13 mouse cellular contexts compared by ENCODE assay signal in genomic region chr8:110856760-110857461, GRCm38 (mm10). TPM values are rescaled to one million over a fixed set of nuclear protein-coding genes. Genes with fewer than 3 reads are reported as not detected.
DNase-seq lines count a peak whose midpoint lies in the region; ATAC-seq and TF ChIP-seq lines count a peak whose summit lies in the region.
"Had no signal": no experiment of that assay in that cellular context is flagged by ENCODE, and none has a peak within 500 bp of the region (broad histone marks: within the 10 kb centered on the region; RNA-seq: fewer than 3 reads in every experiment).

No protein-coding gene starts in this region.

- DNase-seq in hindbrain, postnatal 0 days (ENCODE audit: low spot score): no peak
- DNase-seq in midbrain, embryonic 14.5 days: peak; percentile 14
- DNase-seq in MEL (ENCODE audit: low read depth, low spot score): peak; percentile 63
- no peak for DNase-seq in forebrain, embryonic 11.5 days (ENCODE audit: low spot score)
- DNase-seq: cerebellum, postnatal 10 days; kidney, adult 11 months; layer of hippocampus, adult 9-11 months; thymus, postnatal 36 days had no signal

- no peaks in the 10 kb centered on the region for H3K4me1 ChIP-seq in hindbrain, postnatal 0 days (ENCODE audit: insufficient read depth, low read length)
- H3K4me1 ChIP-seq in hindbrain, embryonic 13.5 days (replicated peaks): no peaks in the 10 kb centered on the region
- H3K4me1 ChIP-seq in midbrain, embryonic 14.5 days (ENCODE audit: control insufficient read depth, insufficient read depth, low read length): no peaks in the 10 kb centered on the region
- no peaks in the 10 kb centered on the region for H3K4me1 ChIP-seq in midbrain, embryonic 15.5 days
- no peaks in the 10 kb centered on the region for H3K4me1 ChIP-seq in MEL (ENCODE audit: control insufficient read depth in 1 of 2, insufficient read depth in 2 of 2, low read length in 2 of 2)
- H3K4me1 ChIP-seq in forebrain, embryonic 11.5 days (replicated peaks; ENCODE audit: control insufficient read depth, insufficient read depth, low read length): no peaks in the 10 kb centered on the region
- H3K4me1 ChIP-seq: heart, embryonic 15.5 days; limb, embryonic 12.5 days had no signal

- peak; percentile 24 for TF ChIP-seq CTCF in hindbrain, postnatal 0 days (IDR thresholded peaks at IDR 0.05; ENCODE audit: low read depth)
- TF ChIP-seq CTCF in MEL (IDR thresholded peaks at IDR 0.05 in 2 of 3, conservative IDR thresholded peaks at IDR 0.05 in 1 of 3; ENCODE audit: control insufficient read depth in 1 of 3, insufficient read depth in 1 of 3, low read depth in 2 of 3, low read length in 3 of 3, poor library complexity in 1 of 3, severe bottlenecking in 1 of 3): peak; percentile 27 to 57 (median 41); a peak in 4 of 6 replicates

- H3K27me3 ChIP-seq in hindbrain, postnatal 0 days (ENCODE audit: insufficient read depth, low read length): no peaks in the 10 kb centered on the region
- no peaks in the 10 kb centered on the region for H3K27me3 ChIP-seq in hindbrain, embryonic 13.5 days
- H3K27me3 ChIP-seq in midbrain, embryonic 14.5 days (ENCODE audit: control insufficient read depth, insufficient read depth, low read length): no peaks in the 10 kb centered on the region
- H3K27me3 ChIP-seq in midbrain, embryonic 15.5 days (replicated peaks): no peaks in the 10 kb centered on the region
- H3K27me3 ChIP-seq in MEL (ENCODE audit: control insufficient read depth in 1 of 2, insufficient read depth in 2 of 2, low read length in 2 of 2): no peaks in the 10 kb centered on the region
- H3K27me3 ChIP-seq in forebrain, embryonic 11.5 days (ENCODE audit: control insufficient read depth, insufficient read depth, low read length): no peaks in the 10 kb centered on the region
- H3K27me3 ChIP-seq: heart, embryonic 15.5 days; limb, embryonic 12.5 days had no signal

- no peak overlapping the region for H3K9ac ChIP-seq in hindbrain, postnatal 0 days (replicated peaks; ENCODE audit: low read length)
- H3K9ac ChIP-seq in hindbrain, embryonic 13.5 days: no peak overlapping the region
- no peak overlapping the region for H3K9ac ChIP-seq in midbrain, embryonic 14.5 days (replicated peaks; ENCODE audit: low read length)
- H3K9ac ChIP-seq in midbrain, embryonic 15.5 days: no peak overlapping the region
- no peak overlapping the region for H3K9ac ChIP-seq in MEL (ENCODE audit: control insufficient read depth, low read depth, low read length, poor library complexity, severe bottlenecking)
- no peak overlapping the region for H3K9ac ChIP-seq in forebrain, embryonic 11.5 days (ENCODE audit: low read length)
- H3K9ac ChIP-seq: heart, embryonic 15.5 days; limb, embryonic 12.5 days had no signal

- 85% methylated on average over 4 of the region's 5 CpGs for WGBS in hindbrain, postnatal 0 days
- 88% methylated on average over 5 of the region's 5 CpGs for WGBS in hindbrain, embryonic 13.5 days
- WGBS in midbrain, embryonic 14.5 days: 82% methylated on average over 5 of the region's 5 CpGs
- WGBS in midbrain, embryonic 15.5 days: 90% methylated on average over 5 of the region's 5 CpGs
- WGBS in forebrain, embryonic 11.5 days: 93% methylated on average over 4 of the region's 5 CpGs

- H3K4me2 ChIP-seq in hindbrain, postnatal 0 days (ENCODE audit: low read depth, low read length): no peak overlapping the region
- no peak overlapping the region for H3K4me2 ChIP-seq in hindbrain, embryonic 13.5 days
- no peak overlapping the region for H3K4me2 ChIP-seq in midbrain, embryonic 14.5 days (ENCODE audit: low read length)
- H3K4me2 ChIP-seq in midbrain, embryonic 15.5 days: no peak overlapping the region
- H3K4me2 ChIP-seq in forebrain, embryonic 11.5 days (ENCODE audit: low read depth, low read length, severe bottlenecking): no peak overlapping the region
- H3K4me2 ChIP-seq: heart, embryonic 15.5 days; limb, embryonic 12.5 days had no signal

- no peaks in the 10 kb centered on the region for H3K79me2 ChIP-seq in MEL (ENCODE audit: control insufficient read depth, insufficient read depth, low read length, poor library complexity)

- no peak overlapping the region for H3K27ac ChIP-seq in hindbrain, postnatal 0 days
- H3K27ac ChIP-seq in hindbrain, embryonic 13.5 days: no peak overlapping the region
- H3K27ac ChIP-seq in midbrain, embryonic 14.5 days (replicated peaks; ENCODE audit: low read depth, low read length): no peak overlapping the region
- H3K27ac ChIP-seq in midbrain, embryonic 15.5 days: no peak overlapping the region
- no peak overlapping the region for H3K27ac ChIP-seq in MEL (ENCODE audit: control insufficient read depth, low read depth, low read length)
- no peak overlapping the region for H3K27ac ChIP-seq in forebrain, embryonic 11.5 days (ENCODE audit: low read depth, low read length)
- H3K27ac ChIP-seq: heart, embryonic 15.5 days; limb, embryonic 12.5 days had no signal

- TF ChIP-seq RAD21 in MEL (IDR thresholded peaks at IDR 0.05; ENCODE audit: low read depth, low read length): peak; percentile 53

- no peak for TF ChIP-seq EP300 in MEL (IDR thresholded peaks at IDR 0.05; ENCODE audit: low read depth in 1 of 2, low read length in 2 of 2)

- peaks cover 74% of the 10 kb centered on the region for H3K36me3 ChIP-seq in hindbrain, postnatal 0 days (ENCODE audit: insufficient read depth, low read length)
- peaks cover 95% of the 10 kb centered on the region for H3K36me3 ChIP-seq in hindbrain, embryonic 13.5 days
- H3K36me3 ChIP-seq in midbrain, embryonic 14.5 days (ENCODE audit: control insufficient read depth, insufficient read depth, low read length): peaks cover 93% of the 10 kb centered on the region
- H3K36me3 ChIP-seq in midbrain, embryonic 15.5 days (replicated peaks): peaks cover 74% of the 10 kb centered on the region
- peaks cover 0 to 36% of the 10 kb centered on the region in 2 experiments; a peak in 2 of 4 replicates for H3K36me3 ChIP-seq in MEL (ENCODE audit: control insufficient read depth in 1 of 2, insufficient read depth in 2 of 2, low read length in 2 of 2)
- H3K36me3 ChIP-seq in forebrain, embryonic 11.5 days (ENCODE audit: control insufficient read depth, insufficient read depth, low read length): peaks cover 11% of the 10 kb centered on the region; the same call in 1 of the 2 replicates

- TF ChIP-seq POLR2A in MEL (IDR thresholded peaks at IDR 0.05; ENCODE audit: control insufficient read depth in 1 of 2, insufficient read depth in 1 of 2, low read depth in 1 of 2, low read length in 2 of 2, poor library complexity in 1 of 2): no peak

- ATAC-seq in hindbrain, postnatal 0 days: no peak
- no peak for ATAC-seq in hindbrain, embryonic 13.5 days (ENCODE audit: low FRiP score)
- ATAC-seq in midbrain, embryonic 14.5 days (ENCODE audit: low FRiP score, low TSS enrichment): no peak
- no peak for ATAC-seq in midbrain, embryonic 15.5 days (replicated peaks)
- ATAC-seq in megakaryocyte-erythroid progenitor cell, adult 5-6 weeks (replicated peaks; ENCODE audit: low FRiP score, low TSS enrichment, poor library complexity, severe bottlenecking): 0 out of 2 replicates have a peak, but pooled peaks have one; percentile 41
- ATAC-seq in forebrain, embryonic 11.5 days (replicated peaks; ENCODE audit: low FRiP score): no peak

- no peaks in the 10 kb centered on the region for H3K9me3 ChIP-seq in hindbrain, postnatal 0 days (ENCODE audit: low read length)
- H3K9me3 ChIP-seq in hindbrain, embryonic 13.5 days: no peaks in the 10 kb centered on the region
- no peaks in the 10 kb centered on the region for H3K9me3 ChIP-seq in midbrain, embryonic 14.5 days (ENCODE audit: control insufficient read depth, low read length)
- H3K9me3 ChIP-seq in midbrain, embryonic 15.5 days: no peaks in the 10 kb centered on the region
- no peaks in the 10 kb centered on the region for H3K9me3 ChIP-seq in MEL (replicated peaks; ENCODE audit: insufficient read depth, low read length)
- no peaks in the 10 kb centered on the region for H3K9me3 ChIP-seq in forebrain, embryonic 11.5 days (ENCODE audit: control insufficient read depth, low read length)
- H3K9me3 ChIP-seq: heart, embryonic 15.5 days; limb, embryonic 12.5 days had no signal

- no peak overlapping the region for H3K4me3 ChIP-seq in hindbrain, postnatal 0 days (ENCODE audit: low read length)
- no peak overlapping the region for H3K4me3 ChIP-seq in hindbrain, embryonic 13.5 days
- no peak overlapping the region for H3K4me3 ChIP-seq in midbrain, embryonic 14.5 days (replicated peaks; ENCODE audit: low read depth, low read length)
- no peak overlapping the region for H3K4me3 ChIP-seq in midbrain, embryonic 15.5 days
- H3K4me3 ChIP-seq in MEL (ENCODE audit: control insufficient read depth in 1 of 2, insufficient read depth in 1 of 2, low read depth in 2 of 2, low read length in 2 of 2): no peak overlapping the region
- no peak overlapping the region for H3K4me3 ChIP-seq in forebrain, embryonic 11.5 days (ENCODE audit: low read depth, low read length)
- H3K4me3 ChIP-seq: heart, embryonic 15.5 days; limb, embryonic 12.5 days had no signal

RNA-seq across cellular contexts. Expression of gene Sf3b3, which starts 10.3 kb away (rescaled TPM):
- total RNA-seq in hindbrain, postnatal 0 days (2014; rRNA removed): 82.5 and 83.1 TPM in 2 replicates
- 60.6 and 64.6 TPM in 2 replicates for polyA plus RNA-seq in hindbrain, postnatal 0 days (2015; fragmentation: Nextera tagmentation; extraction: Ambion mirVana)
- 106 and 109 TPM in 2 replicates for polyA plus RNA-seq in hindbrain, embryonic 13.5 days (2015; fragmentation: Nextera tagmentation; extraction: Ambion mirVana)
- 72.3 and 114 TPM in 2 replicates for polyA plus RNA-seq in midbrain, embryonic 14.5 days (2014; fragmentation: Nextera tagmentation; extraction: Ambion mirVana)
- 99.3 and 101 TPM in 2 replicates for polyA plus RNA-seq in midbrain, embryonic 15.5 days (2015; fragmentation: Nextera tagmentation; extraction: Ambion mirVana)
- 150 and 170 TPM in 2 replicates for total RNA-seq in MEL (2012; rRNA removed)
- 100 to 1,000 TPM; 167 to 224 TPM for polyA plus RNA-seq in MEL (2012; ENCODE audit: insufficient read depth in 1 of 2, insufficient read length in 2 of 2, low read depth in 1 of 2, low replicate concordance in 2 of 2, missing spikeins in 1 of 2)
- 171 and 229 TPM in 2 replicates for total RNA-seq in megakaryocyte-erythroid progenitor cell, adult 5-6 weeks (2014; fragmentation: Nextera tagmentation)
- total RNA-seq in megakaryocyte-erythroid progenitor cell, adult 5-6 weeks (2017): 212 and 223 TPM in 2 replicates
- 231 and 232 TPM in 2 replicates for polyA plus RNA-seq in forebrain, embryonic 11.5 days (2014; fragmentation: Nextera tagmentation; extraction: Ambion mirVana)

RNA-seq across cellular contexts. Expression of gene Cog4, which starts 10.5 kb away (rescaled TPM):
- total RNA-seq in hindbrain, postnatal 0 days (2014; rRNA removed): 39.5 and 51.9 TPM in 2 replicates
- 51.4 and 51.6 TPM in 2 replicates for polyA plus RNA-seq in hindbrain, postnatal 0 days (2015; fragmentation: Nextera tagmentation; extraction: Ambion mirVana)
- 71.9 and 77.8 TPM in 2 replicates for polyA plus RNA-seq in hindbrain, embryonic 13.5 days (2015; fragmentation: Nextera tagmentation; extraction: Ambion mirVana)
- polyA plus RNA-seq in midbrain, embryonic 14.5 days (2014; fragmentation: Nextera tagmentation; extraction: Ambion mirVana): 53.2 and 70.0 TPM in 2 replicates
- polyA plus RNA-seq in midbrain, embryonic 15.5 days (2015; fragmentation: Nextera tagmentation; extraction: Ambion mirVana): 74.9 and 77.1 TPM in 2 replicates
- 31.7 and 32.1 TPM in 2 replicates for total RNA-seq in MEL (2012; rRNA removed)
- 10 to 100 TPM in 1 of 2 experiments, not detected in 1; 35.3 TPM for polyA plus RNA-seq in MEL (2012; ENCODE audit: insufficient read depth in 1 of 2, insufficient read length in 2 of 2, low read depth in 1 of 2, low replicate concordance in 2 of 2, missing spikeins in 1 of 2)
- total RNA-seq in megakaryocyte-erythroid progenitor cell, adult 5-6 weeks (2014; fragmentation: Nextera tagmentation): 37.0 and 48.7 TPM in 2 replicates
- total RNA-seq in megakaryocyte-erythroid progenitor cell, adult 5-6 weeks (2017): 20.6 and 26.1 TPM in 2 replicates
- 63.9 and 64.3 TPM in 2 replicates for polyA plus RNA-seq in forebrain, embryonic 11.5 days (2014; fragmentation: Nextera tagmentation; extraction: Ambion mirVana)

RNA-seq across cellular contexts. Expression of gene Fuk, which starts 45.4 kb away (rescaled TPM):
- 11.0 and 17.9 TPM in 2 replicates for total RNA-seq in hindbrain, postnatal 0 days (2014; rRNA removed)
- 5.3 and 5.8 TPM in 2 replicates for polyA plus RNA-seq in hindbrain, postnatal 0 days (2015; fragmentation: Nextera tagmentation; extraction: Ambion mirVana)
- 7.5 and 8.4 TPM in 2 replicates for polyA plus RNA-seq in hindbrain, embryonic 13.5 days (2015; fragmentation: Nextera tagmentation; extraction: Ambion mirVana)
- polyA plus RNA-seq in midbrain, embryonic 14.5 days (2014; fragmentation: Nextera tagmentation; extraction: Ambion mirVana): 4.9 and 6.4 TPM in 2 replicates
- 7.3 and 8.0 TPM in 2 replicates for polyA plus RNA-seq in midbrain, embryonic 15.5 days (2015; fragmentation: Nextera tagmentation; extraction: Ambion mirVana)
- total RNA-seq in MEL (2012; rRNA removed): 8.3 and 9.1 TPM in 2 replicates
- polyA plus RNA-seq in MEL (2012; ENCODE audit: insufficient read depth in 1 of 2, insufficient read length in 2 of 2, low read depth in 1 of 2, low replicate concordance in 2 of 2, missing spikeins in 1 of 2): 10 to 100 TPM in 1 of 2 experiments, not detected in 1; 10.6 TPM
- total RNA-seq in megakaryocyte-erythroid progenitor cell, adult 5-6 weeks (2014; fragmentation: Nextera tagmentation): 5.1 and 10.8 TPM in 2 replicates
- total RNA-seq in megakaryocyte-erythroid progenitor cell, adult 5-6 weeks (2017): 2.1 and 2.9 TPM in 2 replicates
- polyA plus RNA-seq in forebrain, embryonic 11.5 days (2014; fragmentation: Nextera tagmentation; extraction: Ambion mirVana): 9.5 and 11.1 TPM in 2 replicates

RNA-seq across cellular contexts. Expression of gene Il34, which starts 51.2 kb away (rescaled TPM):
- 1.9 and 8.8 TPM in 2 replicates for total RNA-seq in hindbrain, postnatal 0 days (2014; rRNA removed)
- polyA plus RNA-seq in hindbrain, postnatal 0 days (2015; fragmentation: Nextera tagmentation; extraction: Ambion mirVana): 8.5 and 11.4 TPM in 2 replicates
- polyA plus RNA-seq in hindbrain, embryonic 13.5 days (2015; fragmentation: Nextera tagmentation; extraction: Ambion mirVana): 2.7 and 2.8 TPM in 2 replicates
- 0.34 and 3.9 TPM in 2 replicates for polyA plus RNA-seq in midbrain, embryonic 14.5 days (2014; fragmentation: Nextera tagmentation; extraction: Ambion mirVana)
- polyA plus RNA-seq in midbrain, embryonic 15.5 days (2015; fragmentation: Nextera tagmentation; extraction: Ambion mirVana): 6.9 and 8.2 TPM in 2 replicates
- total RNA-seq in MEL (2012; rRNA removed): 0.12 and 0.26 TPM in 2 replicates
- under 1 TPM in 1 of 2 experiments, not detected in 1; 0.18 TPM for polyA plus RNA-seq in MEL (2012; ENCODE audit: insufficient read depth in 1 of 2, insufficient read length in 2 of 2, low read depth in 1 of 2, low replicate concordance in 2 of 2, missing spikeins in 1 of 2)
- not detected in 2 replicates for total RNA-seq in megakaryocyte-erythroid progenitor cell, adult 5-6 weeks (2014; fragmentation: Nextera tagmentation)
- not detected in 2 replicates for total RNA-seq in megakaryocyte-erythroid progenitor cell, adult 5-6 weeks (2017)
- polyA plus RNA-seq in forebrain, embryonic 11.5 days (2014; fragmentation: Nextera tagmentation; extraction: Ambion mirVana): 0.25 and 0.29 TPM in 2 replicates

Comparison
In these comparisons a context has a peak if more than half of its experiments do, and no peak if none do; other contexts are left out.
1. DNase-seq: peak in midbrain, embryonic 14.5 days (single experiment) and MEL (single experiment); none in hindbrain, postnatal 0 days (single experiment) and forebrain, embryonic 11.5 days (single experiment).